Mouse (Mus musculus): ENCODE measurements at regions not wholly inside any gene's neighbourhood (a gene's known extent, or its start where the extent isn't known, plus 50 kb on each side); places are given as distances from the start of the nearest gene placed in this dataset.

DNA sequence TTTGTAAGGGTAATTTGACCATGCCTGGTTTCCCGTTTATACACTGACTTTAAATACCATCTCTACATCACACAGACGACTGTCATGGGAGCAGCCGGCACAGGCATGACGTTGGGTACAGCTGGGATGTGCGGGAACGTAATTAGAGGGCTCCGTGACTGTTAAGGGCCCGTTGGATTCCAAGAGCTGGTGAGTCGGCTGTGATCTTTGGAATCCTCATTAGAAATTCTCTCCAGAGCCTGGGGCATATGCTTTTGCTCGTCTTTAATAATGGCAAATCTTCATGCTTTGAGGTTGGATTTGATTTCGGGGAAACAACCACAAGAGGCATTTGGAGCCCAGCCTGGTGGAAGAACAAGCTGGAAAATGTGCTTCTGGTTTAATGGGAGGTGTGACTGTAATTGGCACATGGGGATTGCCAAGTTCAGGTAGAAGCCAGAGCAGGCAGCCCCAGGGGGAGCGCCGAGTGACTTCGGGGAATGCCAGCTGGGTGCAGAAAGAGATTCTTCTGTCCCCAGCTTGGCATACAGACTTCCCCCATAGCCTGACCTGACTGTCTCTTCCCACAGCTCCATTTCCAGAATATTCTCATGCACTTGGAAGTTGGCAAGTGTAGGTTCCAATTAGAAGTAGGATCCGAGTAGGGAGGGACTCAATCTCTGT lies 275.4 kb upstream of the 4930535I16Rik start:
- TF ChIP-seq CTCF (IDR thresholded peaks at IDR 0.05; ENCODE audit: low read depth, low read length): no peak
- TF ChIP-seq POLR2A (IDR thresholded peaks at IDR 0.05; ENCODE audit: borderline replicate concordance, low read depth, low read length): no peak
